Mouse (Mus musculus) lung, postnatal 0 days (tissue): ENCODE data around the gene Asic3. TPM values are rescaled to one million over a fixed set of nuclear protein-coding genes. Genes with fewer than 3 reads are reported as not detected.
A peak's percentile ranks its signal among the peaks of the same experiment; 100 is the strongest.

Experiments used
- ATAC-seq: fragments of 200-750 bp; cut with Nextera tagmentation; 2 replicates; pipeline ENCODE4 v1.8.0; 2017; ENCODE audit warnings: moderate library complexity
- DNase-seq: peaks from one replicate; pipeline ENCODE4 v3.0.0-alpha.2; 2016; ENCODE audit warnings: low spot score
- H3K27ac ChIP-seq: fragments of 300-500 bp; sonication (generic); 2 replicates; pipeline ENCODE4 v1.5.1; 2014; ENCODE audit warnings: antibody characterized with exemption, mild to moderate bottlenecking, low read length, mixed read lengths
- H3K27me3 ChIP-seq: fragments of 300-500 bp; sonication (generic); replicated peaks from 2 replicates; pipeline ENCODE4 v1.6.1; 2014; ENCODE audit warnings: low read length, mixed read lengths; ENCODE audit not compliant: insufficient read depth
- H3K36me3 ChIP-seq: fragments of 300-500 bp; sonication (generic); 2 replicates; pipeline ENCODE4 v1.6.1; 2014; ENCODE audit warnings: low read length, mixed read lengths; ENCODE audit not compliant: insufficient read depth
- H3K4me1 ChIP-seq: fragments of 300-500 bp; sonication (generic); 2 replicates; pipeline ENCODE4 v1.6.1; 2014; ENCODE audit warnings: antibody characterized with exemption, low read depth, low read length, mixed read lengths; ENCODE audit not compliant: insufficient read depth
- H3K4me2 ChIP-seq: fragments of 300-500 bp; sonication (generic); replicated peaks from 2 replicates; pipeline ENCODE4 v1.6.1; 2014; ENCODE audit warnings: low read depth, mild to moderate bottlenecking, low read length, moderate library complexity, mixed read lengths
- H3K4me3 ChIP-seq: fragments of 300-500 bp; sonication (generic); 2 replicates; pipeline ENCODE4 v1.5.1; 2014; ENCODE audit warnings: low read depth, low read length
- H3K9ac ChIP-seq: fragments of 300-500 bp; sonication (generic); replicated peaks from 2 replicates; pipeline ENCODE4 v1.6.1; 2014; ENCODE audit warnings: low read depth, mild to moderate bottlenecking
- H3K9me3 ChIP-seq: fragments of 300-500 bp; sonication (generic); 2 replicates; pipeline ENCODE4 v1.6.1; 2016; ENCODE audit warnings: low read length, mixed read lengths
- CTCF ChIP-seq: IDR thresholded peaks from 2 replicates; pipeline ENCODE4 v1.5.1; 2016; ENCODE audit warnings: antibody characterized with exemption, mild to moderate bottlenecking
- EP300 ChIP-seq: IDR thresholded peaks from 2 replicates; pipeline ENCODE4 v1.6.1; 2016; ENCODE audit warnings: antibody characterized with exemption, mild to moderate bottlenecking, control low read depth
- WGBS: fragments of 180-500 bp; shearing (Covaris S2); extraction: QIAGEN DNeasy Blood & Tissue Kit; methylation state at CpG from one replicate; pipeline ENCODE4 v1.1.7; 2014; 5-methylcytosine and 5-hydroxymethylcytosine counted together
- polyA plus RNA-seq: library from polyadenylated mRNA; unstranded; fragments of >200 nt; fragmentation: Nextera tagmentation; extraction: Ambion mirVana; gene quantifications from 2 replicates; pipeline ENCODE4 v1.2.1, GENCODE M21; 2015

Gene Asic3
- polyA plus RNA-seq, 1 experiment from 2014 or later, result 0.07 TPM

- Histone ChIP-seq H3K27me3 (no peaks in the 10 kb centered on the region), H3K4me2 (peak within 1 kb of the TSS; percentile 76), H3K9me3 (no peaks in the 10 kb centered on the region), H3K4me3 (peak within 1 kb of the TSS; percentile 52), H3K9ac (peak within 1 kb of the TSS; percentile 44; the same call in 1 of the 2 replicates), H3K4me1 (peaks cover 18% of the 10 kb centered on the region), H3K27ac (peak within 1 kb of the TSS; percentile 47; the same call in 1 of the 2 replicates), H3K36me3 (no peaks in the 10 kb centered on the region)
- ATAC-seq (peak; percentile 59), DNase-seq (peak; percentile 89)
- TF ChIP-seq EP300, result no peak
- no peak for TF ChIP-seq CTCF
- WGBS, result 2% methylated on average over 33 of the region's 34 CpGs
Observed at GRCm38 (mm10) chr5:24447624-24448298, 34.6 kb downstream of the Asic3 start, which contains the start of gene Tmub1. Tmub1 (minus strand) TSS chr5:24447854.

DNA sequence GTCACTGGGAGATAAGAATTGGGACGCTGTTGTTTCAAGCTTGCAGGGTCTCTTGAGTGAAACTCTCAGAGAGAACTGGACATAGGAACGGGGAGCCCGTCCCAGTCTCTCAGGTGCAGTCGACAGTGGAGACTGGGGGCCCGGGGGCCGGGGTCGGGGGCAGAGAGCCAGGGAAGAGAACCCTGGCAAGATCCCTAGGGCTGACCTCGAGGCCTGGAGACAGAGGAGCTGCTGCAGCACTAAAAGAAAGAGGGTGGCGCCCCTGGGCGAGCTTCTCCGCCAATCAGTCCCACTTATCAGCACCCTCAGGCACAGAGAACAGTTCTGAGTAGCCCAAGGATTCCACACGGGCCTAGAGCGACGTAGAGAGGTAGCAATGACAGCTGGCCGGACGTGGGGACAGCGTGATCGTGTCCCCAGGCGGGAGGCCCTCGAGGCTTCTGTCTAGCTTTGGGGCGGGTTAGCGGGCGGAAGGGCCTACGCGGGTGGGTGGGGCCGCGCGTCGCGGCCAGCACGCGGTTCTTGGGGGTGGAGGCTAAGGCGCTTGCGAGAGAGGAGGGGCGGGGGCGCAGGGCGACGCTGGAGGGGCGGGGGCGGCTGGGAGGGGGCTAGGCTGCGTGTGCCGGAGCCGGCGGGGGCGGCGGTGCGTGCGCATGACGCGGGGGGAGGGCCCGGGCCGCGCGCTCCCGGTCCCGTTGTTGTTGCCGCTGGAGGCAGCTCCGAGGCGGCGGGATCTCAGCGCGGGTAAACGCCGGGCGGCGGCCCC, 38.3 kb downstream of the Asic3 start:
- peak; percentile 30 for TF ChIP-seq CTCF
- no peak for TF ChIP-seq EP300
- peak overlapping the region; percentile 87 for H3K4me2 ChIP-seq
- H3K27me3 ChIP-seq, result no peaks in the 10 kb centered on the region
- peak overlapping the region; percentile 82 for H3K4me3 ChIP-seq
- peak; percentile 97 for DNase-seq
- no peaks in the 10 kb centered on the region for H3K9me3 ChIP-seq
- WGBS, result 5% methylated on average over 28 of the region's 66 CpGs
- H3K27ac ChIP-seq, result peak overlapping the region; percentile 87
- ATAC-seq, result peak; percentile 85
- H3K36me3 ChIP-seq, result no peaks in the 10 kb centered on the region
- H3K4me1 ChIP-seq, result peaks cover 24% of the 10 kb centered on the region
- peak overlapping the region; percentile 70 for H3K9ac ChIP-seq

- Histone ChIP-seq H3K27ac (peak within 1 kb of the TSS; percentile 87), H3K9ac (peak within 1 kb of the TSS; percentile 70), H3K36me3 (no peaks in the 10 kb centered on the region), H3K27me3 (no peaks in the 10 kb centered on the region), H3K4me2 (peak within 1 kb of the TSS; percentile 87), H3K4me3 (peak within 1 kb of the TSS; percentile 82), H3K4me1 (peaks cover 23% of the 10 kb centered on the region), H3K9me3 (no peaks in the 10 kb centered on the region)
- DNase-seq (peak; percentile 34), ATAC-seq (no peak; the same call in 1 of the 2 replicates)
- TF ChIP-seq EP300 (no peak), CTCF (no peak)
- WGBS, result 0% methylated on average over 47 of the region's 85 CpGs
Observed at GRCm38 (mm10) chr5:24452030-24452690, 39.0 kb downstream of the Asic3 start, which contains the start of gene Agap3. Agap3 (plus strand) TSS chr5:24452177.

GRCm38 (mm10) chr5:24452691-24453233, 39.6 kb downstream of the Asic3 start:
- peak overlapping the region; percentile 20; the same call in 1 of the 2 replicates for H3K27ac ChIP-seq
- peak overlapping the region; percentile 87 for H3K4me2 ChIP-seq
- H3K27me3 ChIP-seq, result no peaks in the 10 kb centered on the region
- whole genome bisulfite sequencing, result 2% methylated on average over 29 of the region's 29 CpGs
- H3K36me3 ChIP-seq, result no peaks in the 10 kb centered on the region
- H3K4me3 ChIP-seq, result peak overlapping the region; percentile 82
- peak overlapping the region; percentile 70 for H3K9ac ChIP-seq
- DNase-seq (peak; percentile 30), ATAC-seq (no peak)
- no peaks in the 10 kb centered on the region for H3K9me3 ChIP-seq
- peak; percentile 26 for TF ChIP-seq CTCF
- no peak for TF ChIP-seq EP300
- H3K4me1 ChIP-seq, result peaks cover 18% of the 10 kb centered on the region

DNA sequence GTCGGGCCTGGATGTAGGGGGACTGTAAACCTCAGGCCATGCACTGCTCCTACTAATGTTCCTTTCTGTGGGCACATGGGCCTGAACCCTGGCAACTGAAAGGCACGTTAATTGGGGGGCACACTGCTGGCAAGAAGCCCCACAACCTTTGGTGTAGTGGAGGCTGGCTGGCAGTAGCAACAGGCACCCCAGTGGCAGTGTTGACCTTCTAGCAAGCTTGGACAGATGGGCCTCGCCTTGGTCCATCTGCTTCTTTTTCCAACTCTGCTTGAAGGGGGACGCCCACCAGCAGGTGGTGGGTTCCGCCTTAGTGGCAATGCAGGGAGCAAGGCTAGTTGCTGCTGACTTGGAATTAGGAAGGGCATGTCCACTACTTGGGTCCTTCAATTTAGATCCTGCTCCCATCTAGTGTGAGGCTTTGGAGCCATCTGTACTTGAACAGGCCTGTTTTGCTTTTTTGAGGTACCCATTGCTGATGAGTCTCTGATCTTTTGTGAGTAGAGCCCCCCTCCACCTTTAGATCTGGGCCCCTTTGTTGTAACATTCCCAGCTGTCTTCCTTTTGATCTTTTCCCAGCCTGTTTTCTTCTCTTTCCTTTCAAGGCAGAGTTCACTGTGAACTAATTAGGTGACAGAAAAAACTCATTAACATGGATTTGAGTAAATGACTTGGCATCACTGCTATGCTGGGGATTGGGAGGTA, 40.2 kb downstream of the Asic3 start:
- H3K9me3 ChIP-seq, result no peaks in the 10 kb centered on the region
- H3K27me3 ChIP-seq, result no peaks in the 10 kb centered on the region
- peak overlapping the region; percentile 70 for H3K9ac ChIP-seq
- 25% methylated on average over 5 of the region's 5 CpGs for WGBS
- ATAC-seq (no peak), DNase-seq (peak; percentile 17)
- H3K27ac ChIP-seq, result peak overlapping the region; percentile 20; the same call in 1 of the 2 replicates
- no peak for TF ChIP-seq CTCF
- TF ChIP-seq EP300, result no peak
- no peaks in the 10 kb centered on the region for H3K36me3 ChIP-seq
- H3K4me2 ChIP-seq, result peak overlapping the region; percentile 87
- H3K4me1 ChIP-seq, result peaks cover 15% of the 10 kb centered on the region
- peak overlapping the region; percentile 82 for H3K4me3 ChIP-seq
